Mouse (Mus musculus) testis, adult 2 months (tissue): ENCODE measurements around the gene Ncoa1.

Experiments
- CTCF ChIP-seq: fragments of 200-500 bp; IDR thresholded peaks from 2 replicates; pipeline ENCODE4 v1.5.1; 2012; ENCODE audit warnings: low read depth, mild to moderate bottlenecking, inconsistent platforms, low read length, moderate library complexity; ENCODE audit not compliant: control insufficient read depth, insufficient read depth, insufficient replicate concordance
- POLR2A ChIP-seq: fragments of 200-500 bp; IDR thresholded peaks from 2 replicates; pipeline ENCODE4 v1.6.1; 2012; ENCODE audit warnings: low read depth, mild to moderate bottlenecking, inconsistent platforms, low read length, moderate library complexity; ENCODE audit not compliant: control insufficient read depth

DNA sequence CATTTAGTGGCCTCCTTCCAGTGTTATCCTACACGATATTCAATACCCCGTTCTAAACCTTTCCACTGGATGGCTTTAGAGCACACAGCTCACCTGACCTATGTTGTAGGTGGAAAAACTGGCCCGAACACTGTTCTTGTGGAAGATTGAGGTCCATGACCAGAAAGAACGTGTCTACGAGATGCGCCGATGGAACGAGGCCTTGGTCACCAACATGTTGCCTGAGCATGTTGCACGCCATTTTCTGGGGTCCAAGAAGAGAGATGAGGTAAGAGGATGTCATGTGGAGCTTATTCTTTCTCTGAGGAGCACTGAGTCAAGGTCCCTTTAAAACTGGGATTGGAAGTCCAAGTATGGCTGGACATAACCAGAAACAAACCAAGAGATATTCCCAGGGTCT is 267.8 kb downstream of the Ncoa1 start:
- TF ChIP-seq CTCF (no peak), POLR2A (no peak)
